Mouse (Mus musculus) induced T-regulatory cell, adult 2 months (primary cell): Measurements from ENCODE around the gene Cdkl1.

ENCODE experiments used
- DNase-seq: peaks from one replicate; pipeline ENCODE4 v3.0.0-alpha.2; 2012; ENCODE audit warnings: low read depth

Cdkl1 gene

GRCm38 (mm10) chr12:69790530-69791505 is at the start of gene Cdkl1:
Gene Cdkl1 (minus strand): TSS chr12:69791267.
- peak; percentile 49 for DNase-seq

- DNase-seq: peak; percentile 29
These were observed 47.3 kb upstream of the Cdkl1 start for GRCm38 (mm10) chr12:69838376-69838775.

- no peak for DNase-seq
These were observed 43.0 kb upstream of the Cdkl1 start for GRCm38 (mm10) chr12:69833982-69834604.

- DNase-seq: no peak
These were observed 40.3 kb upstream of the Cdkl1 start for GRCm38 (mm10) chr12:69831239-69831910.

GRCm38 (mm10) chr12:69828214-69828613 is 37.1 kb upstream of the Cdkl1 start:
- DNase-seq: no peak

- DNase-seq: peak; percentile 80
These were observed 34.0 kb upstream of the Cdkl1 start for GRCm38 (mm10) chr12:69824881-69825597.

GRCm38 (mm10) chr12:69814272-69814671 is 23.2 kb upstream of the Cdkl1 start:
- no peak for DNase-seq

- DNase-seq: no peak
These were observed 22.5 kb upstream of the Cdkl1 start for GRCm38 (mm10) chr12:69813596-69813995.

- no peak for DNase-seq
These were observed 21.9 kb upstream of the Cdkl1 start for GRCm38 (mm10) chr12:69812986-69813385.

GRCm38 (mm10) chr12:69811976-69812375 is 20.9 kb upstream of the Cdkl1 start:
- DNase-seq: no peak

- DNase-seq: no peak
These were observed 18.4 kb upstream of the Cdkl1 start for GRCm38 (mm10) chr12:69809439-69809838.

- no peak for DNase-seq
These were observed 16.4 kb upstream of the Cdkl1 start for GRCm38 (mm10) chr12:69807399-69807985.

- DNase-seq: no peak
These were observed 14.1 kb upstream of the Cdkl1 start for GRCm38 (mm10) chr12:69805148-69805547.

- no peak for DNase-seq
These were observed 13.5 kb upstream of the Cdkl1 start for GRCm38 (mm10) chr12:69804393-69805070.

- DNase-seq: no peak
These were observed 12.1 kb upstream of the Cdkl1 start for GRCm38 (mm10) chr12:69803196-69803595.

GRCm38 (mm10) chr12:69800586-69800985 is 9.5 kb upstream of the Cdkl1 start:
- no peak for DNase-seq

GRCm38 (mm10) chr12:69796311-69796710 is 5.2 kb upstream of the Cdkl1 start:
- DNase-seq: no peak

- DNase-seq: no peak
These were observed 1.1 kb downstream of the Cdkl1 start for GRCm38 (mm10) chr12:69789766-69790529.

GRCm38 (mm10) chr12:69788380-69788779 is 2.7 kb downstream of the Cdkl1 start:
- no peak for DNase-seq

GRCm38 (mm10) chr12:69785471-69785870 is 5.6 kb downstream of the Cdkl1 start:
- DNase-seq: no peak
